Mouse (Mus musculus) thymus, postnatal 4 days (tissue): Measurements from ENCODE around the gene Vegfd.

Source experiments
- DNase-seq: peaks from one replicate; pipeline ENCODE4 v3.0.0; 2021

The Vegfd gene

GRCm38 (mm10) chrX:164373081-164373480 is at the start of gene Vegfd:
Gene Vegfd, plus strand, starts transcription at chrX:164373378.
- no peak for DNase-seq

GRCm38 (mm10) chrX:164323391-164323913 is 49.7 kb upstream of the Vegfd start:
- no peak for DNase-seq

GRCm38 (mm10) chrX:164330351-164330750 is 42.8 kb upstream of the Vegfd start:
- no peak for DNase-seq

GRCm38 (mm10) chrX:164330766-164331165 is 42.4 kb upstream of the Vegfd start:
- no peak for DNase-seq

- DNase-seq = no peak
Measured at GRCm38 (mm10) chrX:164338591-164338990, 34.6 kb upstream of the Vegfd start.

- DNase-seq = no peak
Measured at GRCm38 (mm10) chrX:164345359-164345938, 27.7 kb upstream of the Vegfd start.

- DNase-seq = no peak
Measured at GRCm38 (mm10) chrX:164348937-164349336, 24.2 kb upstream of the Vegfd start.

- DNase-seq = no peak
Measured at GRCm38 (mm10) chrX:164365153-164365865, 7.9 kb upstream of the Vegfd start.

GRCm38 (mm10) chrX:164370576-164370975 is 2.6 kb upstream of the Vegfd start:
- no peak for DNase-seq

- DNase-seq = no peak
Measured at GRCm38 (mm10) chrX:164374586-164374985, 1.4 kb downstream of the Vegfd start.

- no peak for DNase-seq
Measured at GRCm38 (mm10) chrX:164379721-164380120, 6.5 kb downstream of the Vegfd start.

GRCm38 (mm10) chrX:164381618-164382408 is 8.6 kb downstream of the Vegfd start:
- DNase-seq = peak; percentile 89

- DNase-seq = no peak
Measured at GRCm38 (mm10) chrX:164394091-164394490, 20.9 kb downstream of the Vegfd start.

- DNase-seq = no peak
Measured at GRCm38 (mm10) chrX:164398456-164398855, 25.3 kb downstream of the Vegfd start.

- DNase-seq = no peak
Measured at GRCm38 (mm10) chrX:164405080-164405649, 32.0 kb downstream of the Vegfd start.

GRCm38 (mm10) chrX:164406133-164407022 is 33.2 kb downstream of the Vegfd start:
- peak; percentile 38 for DNase-seq

- no peak for DNase-seq
Measured at GRCm38 (mm10) chrX:164408301-164408927, 35.2 kb downstream of the Vegfd start.

GRCm38 (mm10) chrX:164410562-164410961 is 37.4 kb downstream of the Vegfd start:
- DNase-seq = no peak

GRCm38 (mm10) chrX:164416803-164417202 is 43.6 kb downstream of the Vegfd start:
- DNase-seq = no peak

GRCm38 (mm10) chrX:164418008-164418407 is 44.8 kb downstream of the Vegfd start:
- DNase-seq = no peak

GRCm38 (mm10) chrX:164419471-164419939 is 46.3 kb downstream of the Vegfd start, which contains the start of gene Piga:
Gene Piga, plus strand, starts transcription at chrX:164419787.
- peak; percentile 84 for DNase-seq
